Mouse (Mus musculus): Measurements from ENCODE around the gene Slc35a2.
"Not testable (repeated sequence)": the region's sequence is repeated elsewhere in the genome, so short reads cannot be mapped to it uniquely, and the experiment has no call there.

Slc35a2 gene

DNA sequence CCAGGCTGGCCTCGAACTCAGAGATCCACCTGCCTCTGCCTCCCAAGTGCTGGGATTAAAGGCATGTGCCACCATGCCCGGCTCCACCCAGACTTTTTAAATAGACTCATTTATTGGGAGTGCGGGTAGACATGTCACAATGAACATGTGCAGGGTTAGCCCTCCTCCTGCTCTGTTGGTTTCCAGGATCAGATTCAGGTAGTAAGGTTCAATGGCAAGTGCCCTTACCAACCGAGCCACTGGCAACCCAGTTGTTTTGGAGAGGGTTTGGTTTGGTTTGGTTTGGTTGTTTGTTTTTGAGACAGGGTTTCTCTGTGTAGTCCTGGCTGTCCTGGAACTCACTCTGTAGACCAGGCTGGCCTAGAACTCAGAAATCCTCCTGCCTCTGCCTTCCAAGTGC, 25.4 kb downstream of the Slc35a2 start, which contains the start of gene Gm10490:
Gm10490 (plus strand) TSS at position 301 of the 400 bp plus-strand sequence.
- not testable (repeated sequence) for DNase-seq

DNA sequence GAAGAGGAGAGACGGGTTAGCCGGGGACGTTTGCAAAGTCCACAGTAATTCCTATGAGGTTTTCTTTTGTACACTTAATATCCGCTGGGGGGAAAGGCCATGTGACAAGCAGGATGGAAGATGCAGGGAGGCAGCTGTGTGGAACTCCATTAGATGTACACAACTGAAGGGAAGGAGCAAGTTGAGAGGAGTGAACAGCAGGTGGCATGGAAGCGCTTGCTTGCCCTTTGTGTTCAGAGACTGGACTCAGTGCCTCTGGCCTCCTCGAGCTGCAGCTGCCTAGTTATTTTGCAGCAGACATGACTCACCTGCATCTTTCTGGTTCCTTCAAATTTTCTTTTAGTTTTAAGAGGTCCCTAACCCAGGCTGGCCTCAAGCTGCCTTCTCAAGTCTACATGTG, 26.6 kb downstream of the Slc35a2 start:
- no peak for DNase-seq

DNA sequence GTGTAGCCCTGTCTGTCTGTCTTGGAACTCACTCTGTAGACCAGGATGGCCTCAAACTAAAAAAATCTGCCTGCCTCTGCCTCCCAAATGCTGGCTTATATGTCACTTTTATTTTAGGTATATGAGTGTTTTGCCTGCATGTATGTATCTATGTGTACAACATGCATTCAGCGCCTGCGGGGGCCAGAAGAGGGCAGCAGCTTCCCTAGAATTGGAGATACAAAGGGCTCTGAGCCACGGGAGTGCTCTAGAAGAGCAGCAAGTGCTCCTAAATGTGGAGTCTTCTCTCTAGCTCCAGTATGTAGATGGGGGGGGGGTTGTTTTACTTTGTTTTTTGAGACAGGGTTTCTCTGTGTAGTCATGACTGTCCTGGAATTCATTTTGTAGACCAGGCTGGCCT, 31.8 kb downstream of the Slc35a2 start:
- peak; percentile 18 to 50 for DNase-seq

DNA sequence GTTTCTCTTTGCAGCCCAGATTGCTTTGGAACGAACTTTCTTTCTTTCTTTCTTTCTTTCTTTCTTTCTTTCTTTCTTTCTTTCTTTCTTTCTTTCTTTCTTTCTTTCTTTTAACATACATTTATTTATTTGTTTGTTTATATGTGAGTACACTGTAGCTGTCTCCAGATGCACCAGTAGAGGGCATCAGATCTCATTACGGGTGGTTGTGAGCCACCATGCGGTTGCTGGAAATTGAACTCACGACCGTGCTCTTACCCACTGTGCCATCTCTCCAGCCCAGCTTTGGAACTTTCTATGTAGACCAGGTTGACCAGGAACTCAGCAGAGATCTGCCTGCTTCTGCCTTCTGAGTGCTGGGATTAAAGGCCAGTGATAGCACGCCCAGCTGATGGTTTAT, 34.1 kb downstream of the Slc35a2 start:
- not testable (repeated sequence) for DNase-seq

DNA sequence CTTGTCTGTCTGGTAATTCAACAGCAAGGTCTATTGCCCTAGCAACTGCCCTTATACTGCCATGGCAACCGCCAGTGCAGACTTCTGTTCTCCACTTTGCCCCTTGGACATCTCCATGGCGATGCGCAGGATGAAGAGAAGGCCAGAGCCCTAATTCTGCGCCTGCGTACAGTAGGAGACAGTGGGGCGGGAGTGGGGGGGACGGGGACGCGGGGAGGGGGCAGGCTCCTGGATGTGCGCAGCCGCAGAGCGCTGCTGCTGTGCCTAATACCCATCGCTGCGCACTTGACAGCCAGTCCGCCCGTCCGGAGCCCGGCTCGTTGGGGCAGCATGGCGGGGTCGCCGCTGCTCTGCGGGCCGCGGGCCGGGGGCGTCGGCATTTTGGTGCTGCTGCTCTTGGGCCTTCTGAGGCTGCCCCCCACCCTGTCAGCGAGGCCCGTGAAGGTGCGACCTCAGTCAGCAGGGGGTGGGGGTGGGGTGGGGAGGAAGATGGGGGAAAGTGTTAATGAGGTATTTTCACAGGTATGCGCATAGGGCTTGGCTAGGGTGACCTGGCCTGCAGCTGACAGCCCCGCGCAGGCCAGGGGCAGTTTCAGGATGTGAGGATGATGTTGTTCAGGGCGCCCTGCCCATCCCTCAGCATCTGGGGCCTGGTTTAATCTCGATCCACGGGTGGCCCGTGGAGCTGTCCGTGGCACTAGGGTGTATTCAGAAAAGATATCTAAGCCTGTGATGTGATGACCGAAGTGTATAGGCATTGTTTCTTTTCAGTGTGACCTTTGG, 36.0 kb downstream of the Slc35a2 start, which contains the start of gene Pcsk1n:
Pcsk1n (plus strand) TSS at position 222 of the 783 bp plus-strand sequence.
- peak; percentile 58 to 71 for DNase-seq

DNA sequence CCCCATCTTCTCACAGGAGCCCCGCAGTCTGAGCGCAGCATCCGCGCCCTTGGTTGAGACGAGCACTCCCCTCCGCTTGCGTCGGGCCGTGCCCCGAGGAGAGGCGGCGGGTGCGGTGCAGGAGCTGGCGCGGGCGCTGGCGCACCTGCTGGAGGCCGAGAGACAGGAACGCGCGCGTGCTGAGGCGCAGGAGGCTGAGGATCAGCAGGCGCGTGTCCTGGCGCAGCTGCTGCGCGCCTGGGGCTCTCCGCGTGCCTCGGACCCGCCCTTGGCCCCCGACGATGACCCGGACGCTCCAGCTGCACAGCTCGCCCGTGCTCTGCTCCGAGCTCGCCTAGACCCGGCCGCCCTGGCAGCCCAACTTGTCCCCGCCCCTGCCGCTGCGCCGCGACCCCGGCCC, 38.2 kb downstream of the Slc35a2 start:
- DNase-seq = peak in 1 of 2 experiments; percentile 36

DNA sequence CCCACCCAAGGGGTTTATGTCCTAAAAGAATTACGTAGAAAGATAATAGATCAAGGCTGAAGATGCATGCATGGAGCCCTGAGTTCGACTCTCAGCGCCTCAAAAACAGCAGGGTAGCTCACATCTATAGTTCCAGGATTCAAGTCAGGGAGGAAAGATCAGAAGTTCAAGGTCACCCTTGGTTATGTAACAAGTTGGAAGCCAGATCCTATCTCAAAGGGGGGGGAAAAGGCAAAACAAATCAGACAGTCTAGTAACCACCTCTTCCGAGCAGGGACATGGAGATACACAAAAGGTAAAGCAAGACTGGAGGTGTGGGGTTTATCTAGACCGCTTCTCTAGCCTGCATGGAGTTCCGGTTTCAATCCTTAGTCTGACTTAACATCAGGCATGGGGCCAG, 42.4 kb downstream of the Slc35a2 start:
- DNase-seq = no peak

DNA sequence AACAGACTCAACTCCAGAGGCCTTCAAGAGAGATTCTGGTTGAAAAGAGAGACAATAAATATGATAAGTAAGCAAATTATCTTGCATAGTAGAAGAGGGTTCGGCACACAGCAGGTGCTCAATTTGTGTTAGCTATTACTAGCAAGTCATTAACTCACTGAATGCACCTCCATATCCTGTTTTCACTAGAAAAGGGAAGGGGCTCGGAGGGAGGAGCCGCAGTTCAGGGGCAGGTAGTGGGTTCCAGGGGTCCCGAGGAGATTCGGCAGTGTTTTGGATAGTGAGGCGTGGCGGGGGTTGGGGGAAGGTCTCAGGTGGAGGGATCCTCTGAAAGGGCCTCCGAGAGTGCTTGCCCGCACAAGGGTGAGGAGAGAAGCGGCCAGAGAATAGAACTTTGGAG, 43.3 kb downstream of the Slc35a2 start:
- DNase-seq = no peak

DNA sequence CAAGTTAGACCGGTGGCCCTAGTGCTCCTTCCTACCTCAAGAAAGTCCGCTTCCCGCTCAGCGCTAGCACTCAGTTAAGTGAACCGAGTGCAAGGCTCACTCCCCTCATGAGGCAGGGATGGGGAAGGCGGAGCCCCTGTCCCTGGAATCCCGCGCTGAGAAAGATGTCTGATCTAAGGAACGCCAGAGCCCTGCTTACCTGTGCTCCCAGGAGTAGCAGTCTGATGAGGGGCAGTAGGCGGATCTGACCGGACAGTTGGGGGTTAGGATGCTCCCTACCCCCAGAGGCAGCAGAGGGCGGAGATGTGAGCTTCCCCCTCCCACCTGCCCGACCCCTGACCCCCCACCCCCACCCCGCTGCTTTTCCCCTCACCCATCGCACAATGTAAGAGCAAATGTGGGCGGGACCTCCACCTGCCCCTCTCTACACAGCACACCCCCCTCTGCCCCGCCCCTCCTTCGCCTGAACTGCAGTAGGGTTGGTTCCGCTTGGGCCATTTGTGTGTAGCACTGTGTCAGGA, 44.5 kb downstream of the Slc35a2 start, which contains the start of gene Eras:
Eras (minus strand) TSS at position 338 of the 521 bp plus-strand sequence.
- no peak for DNase-seq

DNA sequence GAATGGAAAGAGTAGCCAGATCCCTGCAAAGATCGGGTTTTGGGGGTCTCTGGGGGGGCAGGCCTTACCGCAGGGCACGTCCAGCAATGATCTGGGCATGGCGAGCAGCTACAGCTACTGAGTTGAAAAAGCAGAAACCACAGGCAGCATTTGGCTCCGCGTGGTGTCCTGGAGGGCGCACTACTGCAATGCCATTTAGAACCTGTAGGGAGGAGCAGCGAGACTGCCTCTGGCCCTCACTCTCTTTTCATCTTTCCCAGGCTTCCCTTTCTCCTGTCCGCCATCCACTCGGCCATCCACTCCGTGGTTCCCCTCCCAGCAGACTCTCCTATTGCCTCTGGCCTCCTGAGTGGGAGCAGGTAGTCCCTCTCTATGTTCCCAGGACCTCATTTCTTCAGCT, 53.0 kb downstream of the Slc35a2 start:
- DNase-seq = no peak

DNA sequence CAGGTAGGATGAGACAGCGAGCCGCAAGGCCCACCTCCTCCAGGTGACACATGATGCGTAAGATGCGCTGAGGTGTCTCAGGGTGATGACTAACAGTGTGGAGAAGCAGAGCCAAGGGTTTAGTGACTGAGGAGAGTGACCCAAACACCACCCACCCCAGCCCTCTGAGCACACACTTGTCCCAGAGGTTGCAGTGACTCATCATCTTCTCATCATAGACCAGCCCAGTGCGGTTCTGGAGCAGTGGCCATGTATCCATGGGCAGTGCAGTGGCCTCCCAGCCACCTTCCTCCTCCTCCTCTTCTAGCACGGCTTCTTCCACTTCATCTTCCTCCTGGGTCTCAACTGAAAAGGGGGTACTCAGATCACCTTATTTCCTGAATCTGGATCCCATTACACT, 53.8 kb downstream of the Slc35a2 start:
- no peak for DNase-seq

All from cerebellum, postnatal 36 days (tissue).